Mouse (Mus musculus) 416B (cell line): ENCODE data around the gene Hs6st2.
A peak's percentile ranks its signal among the peaks of the same experiment; 100 is the strongest.

Experiments
- DNase-seq: peaks from one replicate; pipeline ENCODE4 v3.0.0; 2011; ENCODE audit warnings: low read depth

The Hs6st2 gene

DNA sequence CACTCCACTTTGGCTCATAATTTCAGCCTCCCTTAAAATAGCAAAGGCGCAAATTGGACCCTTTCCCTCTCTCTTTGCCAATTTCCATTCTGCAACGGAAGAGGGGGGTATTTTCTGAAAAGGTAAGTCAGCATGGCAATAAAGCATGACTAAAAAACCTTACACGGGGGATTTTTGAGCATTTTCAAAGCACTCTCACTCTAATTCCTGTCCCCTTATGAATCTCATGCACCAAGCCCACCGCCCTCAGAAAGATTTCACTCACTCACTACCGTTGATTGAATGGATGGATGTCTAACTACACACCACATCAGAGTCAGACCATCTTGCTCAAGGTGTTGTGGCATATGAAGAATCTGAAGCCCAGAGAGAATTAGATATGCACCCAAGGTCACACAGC is at the start of gene Hs6st2:
TSS of gene Hs6st2 (minus strand) at position 101 of the 400 bp plus-strand sequence.
- DNase-seq = no peak

DNA sequence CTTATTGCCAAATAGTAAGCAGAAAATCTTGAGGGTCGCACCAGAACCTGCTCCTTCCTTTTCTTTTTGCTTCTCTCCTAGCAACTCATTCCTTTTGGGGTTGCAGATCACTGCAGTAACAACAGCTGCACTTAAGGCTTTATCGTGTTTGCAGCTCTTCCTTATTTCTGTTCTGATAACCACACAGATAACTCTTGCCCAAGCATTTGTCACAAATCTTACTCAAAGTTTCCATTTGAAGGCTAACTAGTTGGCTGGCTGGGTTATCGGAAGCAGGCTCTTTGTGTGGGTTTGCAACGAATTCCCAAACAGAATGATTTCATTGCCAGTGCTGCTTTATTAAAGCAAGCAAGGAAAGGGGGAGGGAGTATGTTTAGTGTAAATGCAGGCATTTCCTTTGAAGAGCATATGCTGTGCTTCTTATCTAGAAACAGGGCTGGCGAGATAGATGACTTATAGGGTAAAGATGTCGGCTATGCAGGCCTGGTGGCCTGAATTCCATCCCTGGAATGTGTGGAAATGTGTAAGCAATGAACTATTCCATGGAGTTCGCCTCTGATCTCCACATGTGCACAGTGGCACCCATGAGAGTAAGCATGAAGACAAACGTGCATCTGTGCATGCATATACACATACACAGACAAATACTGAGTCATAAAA is 32.6 kb upstream of the Hs6st2 start:
- DNase-seq = peak; percentile 63

DNA sequence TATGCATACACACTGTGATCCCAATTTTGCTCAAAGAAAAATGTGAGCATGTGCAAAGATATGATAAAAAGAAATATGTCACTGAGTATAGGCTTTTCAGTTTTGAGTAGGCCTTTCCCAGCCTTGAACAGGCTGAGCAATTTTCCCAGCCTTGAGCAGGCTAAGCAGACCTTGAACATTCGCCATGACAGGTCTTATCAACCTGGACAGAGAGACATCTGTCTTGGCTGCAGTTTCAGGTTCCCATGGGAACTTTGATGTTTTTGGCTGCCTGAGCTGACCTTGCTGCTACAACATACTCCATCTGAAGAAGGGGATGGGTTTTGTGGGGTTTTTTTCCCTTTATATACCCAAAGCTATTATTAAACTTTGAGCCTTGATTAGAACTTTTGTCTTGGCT is 31.3 kb upstream of the Hs6st2 start:
- DNase-seq = no peak

DNA sequence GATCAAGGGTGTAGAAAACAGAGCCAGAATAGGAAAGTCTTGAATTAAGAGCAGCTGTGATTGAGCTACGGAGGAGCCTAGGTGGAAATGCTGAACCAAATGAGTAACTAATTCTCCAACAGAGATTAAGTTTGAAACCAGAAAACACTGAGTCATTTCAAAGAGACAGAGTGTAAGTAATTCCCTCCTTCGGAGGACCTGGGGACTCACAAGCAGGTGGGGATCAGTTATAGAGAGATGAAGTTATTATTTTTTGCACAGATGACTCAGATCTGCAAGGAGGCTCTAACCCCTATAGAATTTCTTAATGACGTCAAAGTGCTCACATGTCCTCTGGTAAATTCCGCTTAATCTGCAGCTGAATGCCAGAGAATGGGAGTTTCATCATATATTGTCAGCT is 21.2 kb upstream of the Hs6st2 start:
- DNase-seq = no peak

GRCm38 (mm10) chrX:51699079-51699478 is 17.4 kb upstream of the Hs6st2 start:
- DNase-seq = no peak

DNA sequence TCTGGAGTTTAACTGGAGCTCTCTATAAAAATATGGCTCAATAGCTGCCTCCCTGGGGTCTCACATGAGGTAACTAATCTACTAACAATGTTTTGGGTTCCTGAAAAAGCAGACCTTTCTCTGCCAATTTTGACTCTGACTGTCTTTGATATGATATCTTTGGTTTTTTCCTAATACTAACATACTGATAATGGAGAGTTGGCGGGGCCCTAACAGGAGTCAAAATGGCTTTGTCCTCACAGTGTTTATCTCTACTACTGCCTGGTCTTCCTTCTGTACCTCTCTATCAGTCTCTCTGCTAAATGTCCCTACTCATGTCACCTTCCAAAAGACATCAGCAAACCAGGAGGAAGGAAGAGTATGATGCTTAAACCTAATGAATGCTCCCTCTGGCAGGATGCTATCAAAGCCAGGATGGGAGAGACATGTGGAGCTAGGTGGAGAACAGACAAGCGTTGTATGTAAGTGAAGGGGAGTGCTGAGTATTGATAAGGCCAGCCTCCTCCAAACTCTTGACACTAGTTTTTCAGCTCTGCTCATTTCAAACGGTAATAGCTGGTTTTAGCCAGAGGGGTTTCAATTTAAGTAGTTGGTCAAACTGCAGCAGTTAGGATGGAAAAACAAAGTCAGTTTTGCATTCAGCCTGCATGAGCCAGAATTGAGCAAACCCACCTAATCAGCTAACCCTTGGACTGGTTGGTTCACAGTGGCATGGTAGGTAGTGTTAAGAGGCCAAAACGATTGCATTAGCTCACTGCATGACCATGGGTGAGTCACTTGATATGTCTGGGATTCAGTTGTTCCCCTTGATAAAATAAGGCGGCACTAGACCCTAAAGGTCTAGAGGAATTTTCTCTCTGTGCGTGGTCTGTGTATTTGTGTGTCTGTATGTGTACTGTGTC is 4.6 kb upstream of the Hs6st2 start:
- no peak for DNase-seq

- no peak for DNase-seq
These were observed 2.8 kb upstream of the Hs6st2 start for GRCm38 (mm10) chrX:51684336-51685056.

- DNase-seq = no peak
These were observed 437 bp downstream of the Hs6st2 start for GRCm38 (mm10) chrX:51681170-51681667.

DNA sequence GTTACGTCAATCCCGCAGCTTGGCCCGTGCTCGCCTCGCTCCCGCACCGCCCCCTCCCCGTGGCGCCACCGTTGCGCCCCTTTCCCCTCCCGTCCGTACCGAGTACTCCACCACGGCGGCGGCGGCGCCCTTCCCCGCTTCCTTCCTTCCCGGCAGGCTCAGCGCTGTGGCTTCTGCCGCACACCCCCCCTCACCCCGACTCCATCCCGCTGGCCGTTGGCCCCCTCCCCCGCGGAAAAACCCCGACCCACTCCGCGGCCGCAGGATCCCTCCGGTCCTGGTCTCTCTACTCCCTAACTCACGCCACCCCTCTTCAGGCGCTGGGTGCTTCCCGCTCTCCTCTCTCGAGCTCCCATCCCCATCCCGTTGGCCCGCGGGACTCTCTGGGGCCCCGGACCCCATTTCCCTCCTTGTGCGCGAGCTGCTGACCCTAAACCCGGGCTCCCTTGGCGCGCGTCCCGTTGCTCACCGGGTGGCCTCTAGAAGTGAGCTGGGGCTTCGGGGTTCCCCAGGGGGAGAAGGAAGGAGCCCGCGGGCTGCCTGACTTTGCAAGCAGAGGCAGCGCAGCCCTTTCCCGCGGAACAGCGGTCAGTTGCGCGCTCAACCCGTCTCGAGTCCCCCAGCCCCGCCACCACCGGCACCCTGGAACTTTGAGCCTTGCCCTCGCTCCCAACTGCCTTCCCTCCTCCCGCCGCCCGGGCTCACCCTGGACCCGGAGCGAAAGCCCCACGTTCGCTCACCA is 1.1 kb downstream of the Hs6st2 start:
- DNase-seq = no peak

- no peak for DNase-seq
These were observed 1.8 kb downstream of the Hs6st2 start for GRCm38 (mm10) chrX:51679601-51680427.

GRCm38 (mm10) chrX:51658236-51658635 is 23.4 kb downstream of the Hs6st2 start:
- no peak for DNase-seq

GRCm38 (mm10) chrX:51642661-51643257 is 38.9 kb downstream of the Hs6st2 start:
- no peak for DNase-seq

- DNase-seq = no peak
These were observed 45.9 kb downstream of the Hs6st2 start for GRCm38 (mm10) chrX:51635756-51636155.

- DNase-seq = no peak
These were observed 50.3 kb downstream of the Hs6st2 start for GRCm38 (mm10) chrX:51631376-51631775.

- DNase-seq = no peak
These were observed 67.2 kb downstream of the Hs6st2 start for GRCm38 (mm10) chrX:51614384-51615004.

- no peak for DNase-seq
These were observed 70.9 kb downstream of the Hs6st2 start for GRCm38 (mm10) chrX:51610743-51611142.

DNA sequence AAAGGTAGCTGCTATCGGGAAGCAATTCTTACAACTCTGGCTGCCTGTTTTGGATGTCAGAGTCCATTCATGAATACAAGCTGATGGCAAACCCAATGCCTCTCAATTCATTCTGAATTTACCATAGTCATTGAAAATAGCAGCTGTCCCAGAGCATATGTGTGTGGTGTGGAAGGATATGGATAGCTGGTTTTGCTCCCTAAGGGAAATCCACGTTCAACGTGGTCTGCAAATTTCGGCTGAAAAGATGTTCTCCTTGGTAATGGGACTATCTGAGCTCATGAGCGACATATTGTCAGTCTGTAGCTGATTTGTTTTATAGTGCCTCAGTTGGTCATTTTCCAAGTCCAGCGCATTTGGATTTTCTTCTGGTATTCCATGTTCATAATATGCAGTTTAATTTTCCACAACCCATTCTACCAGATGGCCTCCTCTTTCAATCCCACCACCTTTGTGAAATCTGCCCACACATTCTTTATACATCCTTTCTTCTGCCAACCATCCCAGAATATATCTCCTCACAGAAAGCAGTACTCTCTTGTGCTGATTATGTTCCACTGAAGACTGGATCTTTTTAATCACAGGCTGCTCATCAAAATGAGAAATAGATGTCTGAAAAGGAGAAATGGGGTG is 75.3 kb downstream of the Hs6st2 start:
- DNase-seq = no peak

GRCm38 (mm10) chrX:51592751-51593150 is 88.9 kb downstream of the Hs6st2 start:
- no peak for DNase-seq

DNA sequence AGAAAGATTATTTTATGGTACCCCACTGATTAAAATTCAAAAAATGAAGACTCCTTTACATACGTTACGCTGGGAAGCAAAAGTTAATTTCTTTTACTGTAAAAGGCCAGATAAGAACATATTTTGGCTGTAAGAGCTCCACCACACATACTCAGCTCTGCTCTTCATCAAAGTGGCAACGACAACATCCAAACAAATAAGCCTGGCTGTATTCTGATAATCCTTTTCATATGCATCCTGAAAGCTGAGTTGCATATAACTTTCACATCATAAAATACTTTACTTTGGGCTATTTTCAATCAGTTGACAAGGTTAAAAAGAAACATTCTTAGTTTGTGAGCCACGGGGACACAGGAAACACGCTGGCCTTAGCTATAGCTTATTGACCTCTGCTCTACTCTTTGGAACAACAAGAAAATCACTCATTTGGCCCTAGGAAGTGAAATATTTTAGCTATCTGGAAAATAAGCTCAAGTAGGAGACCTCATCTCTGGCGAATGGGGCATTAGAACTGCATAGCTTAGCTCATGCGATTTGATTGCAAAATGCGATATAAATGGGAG is 91.1 kb downstream of the Hs6st2 start:
- no peak for DNase-seq
